Mouse (Mus musculus): ENCODE data around the gene Trir. TPM values are rescaled to one million over a fixed set of nuclear protein-coding genes. Genes with fewer than 3 reads are reported as not detected.

Trir gene
- total RNA-seq, 1 experiment: 181 TPM

DNA sequence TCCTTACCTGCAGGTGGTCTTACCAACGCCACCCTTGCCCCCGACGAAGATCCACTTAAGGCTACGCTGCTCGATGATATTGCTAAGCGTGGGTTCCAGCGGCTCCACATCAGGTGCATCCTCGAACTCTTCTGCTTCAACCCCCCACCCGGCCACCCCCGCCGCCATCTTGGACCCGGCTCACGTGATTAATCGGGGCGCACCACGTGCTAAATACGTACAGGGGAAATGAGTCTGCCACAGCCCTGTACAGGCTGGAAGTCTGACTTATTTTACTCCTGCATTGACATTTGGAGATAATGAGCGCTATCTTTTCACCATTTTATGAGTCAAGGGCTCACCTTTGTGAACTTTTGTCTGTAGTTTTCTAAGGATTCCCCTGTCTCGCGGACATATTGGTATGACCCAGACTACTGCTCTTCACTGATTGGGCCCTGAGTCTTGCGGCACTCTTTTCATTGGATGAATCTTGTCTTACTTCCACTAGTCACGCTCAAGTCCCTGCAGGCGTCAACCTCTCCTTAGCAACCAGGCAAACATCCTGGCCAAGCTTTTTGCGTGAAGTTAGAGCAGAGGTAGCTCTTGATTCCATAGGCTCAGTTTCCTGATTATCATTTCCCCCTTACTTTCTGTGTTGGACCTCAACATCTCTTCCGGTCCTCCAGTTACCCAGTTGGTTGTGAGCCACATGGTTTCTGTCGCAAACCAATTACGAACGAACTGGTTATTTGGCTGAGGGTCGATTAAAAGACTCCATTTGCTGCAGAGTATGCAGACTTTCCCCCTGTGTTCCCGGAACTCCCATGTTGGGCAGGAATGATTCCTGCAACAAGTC is 1.3 kb upstream of the Trir start, which contains the start of gene Asna1:
Gene Asna1, minus strand, starts transcription at position 184 of the 835 bp plus-strand sequence.
- Histone ChIP-seq H3K27ac (ENCODE audit: insufficient read depth, low read depth, low read length, poor library complexity, severe bottlenecking) (peak within 1 kb of the TSS; percentile 57), H3K36me3 (ENCODE audit: control insufficient read depth, insufficient read depth, low read length, poor library complexity, severe bottlenecking) (peaks cover 39% of the 10 kb centered on the region), H3K4me3 (ENCODE audit: insufficient read depth in 1 of 2, low read depth in 1 of 2, low read length in 2 of 2, poor library complexity in 1 of 2, severe bottlenecking in 1 of 2) (peak within 1 kb of the TSS; percentile 85 to 97), H3K9ac (ENCODE audit: insufficient read depth, low read depth, low read length, poor library complexity, severe bottlenecking) (peak within 1 kb of the TSS; percentile 95), H3K9me3 (ENCODE audit: control insufficient read depth, insufficient read depth, low read depth, low read length) (no peaks in the 10 kb centered on the region), H3K4me1 (ENCODE audit: control insufficient read depth in 2 of 2, insufficient read depth in 2 of 2, low read length in 2 of 2, poor library complexity in 1 of 2) (peaks cover 3 to 12% of the 10 kb centered on the region in 2 experiments)
- peak; percentile 57; the same call in 1 of the 2 replicates for TF ChIP-seq HCFC1 (IDR thresholded peaks at IDR 0.05; ENCODE audit: borderline replicate concordance, insufficient read depth, low read length)
- TF ChIP-seq ZNF384 (IDR thresholded peaks at IDR 0.05; ENCODE audit: low read depth, low read length): no peak
- in situ Hi-C loops (cut with MboI; ENCODE audit: low sequenced_read_pairs in 2 of 2, unreplicated experiment in 2 of 2): no loop called here
- DNase-seq (ENCODE audit: low read depth, low spot score): peak; percentile 83

DNA sequence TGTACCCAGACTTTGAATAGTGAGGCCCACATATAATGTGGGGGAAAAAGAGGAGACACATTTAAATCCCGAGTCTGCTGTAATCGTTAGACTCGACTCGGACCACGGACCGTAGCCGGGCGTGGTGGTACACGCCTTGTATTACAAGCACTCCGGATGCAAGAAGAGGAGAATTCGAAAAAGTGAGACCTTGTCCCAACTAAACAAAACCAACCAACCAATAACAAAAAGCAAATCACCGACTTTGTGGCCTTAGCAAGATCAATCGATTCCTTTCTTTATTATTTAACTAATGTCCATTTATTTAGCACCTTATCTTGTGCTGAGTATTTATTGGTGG is 863 bp downstream of the Trir start:
- Histone ChIP-seq H3K4me3 (ENCODE audit: insufficient read depth in 1 of 2, low read depth in 1 of 2, low read length in 2 of 2, poor library complexity in 1 of 2, severe bottlenecking in 1 of 2) (peak overlapping the region; percentile 88 to 97), H3K4me1 (ENCODE audit: control insufficient read depth in 2 of 2, insufficient read depth in 2 of 2, low read length in 2 of 2, poor library complexity in 1 of 2) (peaks cover 3 to 12% of the 10 kb centered on the region in 2 experiments), H3K36me3 (ENCODE audit: control insufficient read depth, insufficient read depth, low read length, poor library complexity, severe bottlenecking) (peaks cover 36% of the 10 kb centered on the region), H3K9ac (ENCODE audit: insufficient read depth, low read depth, low read length, poor library complexity, severe bottlenecking) (peak overlapping the region; percentile 96), H3K9me3 (ENCODE audit: control insufficient read depth, insufficient read depth, low read depth, low read length) (no peaks in the 10 kb centered on the region), H3K27ac (ENCODE audit: insufficient read depth, low read depth, low read length, poor library complexity, severe bottlenecking) (peak overlapping the region; percentile 83; the same call in 1 of the 2 replicates)
- in situ Hi-C loops (cut with MboI; ENCODE audit: low sequenced_read_pairs in 2 of 2, unreplicated experiment in 2 of 2): no loop called here
- DNase-seq (ENCODE audit: low read depth, low spot score): no peak
- TF ChIP-seq ZC3H11A (IDR thresholded peaks at IDR 0.05; ENCODE audit: borderline replicate concordance, low read depth, low read length): no peak
- no peak for TF ChIP-seq ZNF384 (IDR thresholded peaks at IDR 0.05; ENCODE audit: low read depth, low read length)
- TF ChIP-seq MAFK (IDR thresholded peaks at IDR 0.05; ENCODE audit: insufficient read depth, low read depth, low read length): no peak
- no peak for TF ChIP-seq HCFC1 (IDR thresholded peaks at IDR 0.05; ENCODE audit: borderline replicate concordance, insufficient read depth, low read length)
- TF ChIP-seq CHD2 (IDR thresholded peaks at IDR 0.05; ENCODE audit: low read depth, low read length): no peak

- no peak for DNase-seq (ENCODE audit: low read depth, low spot score)
- Histone ChIP-seq H3K9ac (ENCODE audit: insufficient read depth, low read depth, low read length, poor library complexity, severe bottlenecking) (no peak overlapping the region; the same call in 1 of the 2 replicates), H3K36me3 (ENCODE audit: control insufficient read depth, insufficient read depth, low read length, poor library complexity, severe bottlenecking) (peaks cover 37% of the 10 kb centered on the region), H3K27ac (ENCODE audit: insufficient read depth, low read depth, low read length, poor library complexity, severe bottlenecking) (no peak overlapping the region), H3K9me3 (ENCODE audit: control insufficient read depth, insufficient read depth, low read depth, low read length) (no peaks in the 10 kb centered on the region), H3K4me1 (ENCODE audit: control insufficient read depth in 2 of 2, insufficient read depth in 2 of 2, low read length in 2 of 2, poor library complexity in 1 of 2) (peaks cover 3 to 13% of the 10 kb centered on the region in 2 experiments), H3K4me3 (ENCODE audit: insufficient read depth in 1 of 2, low read depth in 1 of 2, low read length in 2 of 2, poor library complexity in 1 of 2, severe bottlenecking in 1 of 2) (peak overlapping the region; percentile 88 to 97)
- in situ Hi-C loops (cut with MboI; ENCODE audit: low sequenced_read_pairs in 2 of 2, unreplicated experiment in 2 of 2): no loop called here
- TF ChIP-seq ZNF384 (IDR thresholded peaks at IDR 0.05; ENCODE audit: low read depth, low read length) (no peak), ZC3H11A (IDR thresholded peaks at IDR 0.05; ENCODE audit: borderline replicate concordance, low read depth, low read length) (no peak), HCFC1 (IDR thresholded peaks at IDR 0.05; ENCODE audit: borderline replicate concordance, insufficient read depth, low read length) (no peak), MAFK (IDR thresholded peaks at IDR 0.05; ENCODE audit: insufficient read depth, low read depth, low read length) (no peak), CHD2 (IDR thresholded peaks at IDR 0.05; ENCODE audit: low read depth, low read length) (no peak)
These were observed 1.3 kb downstream of the Trir start for GRCm38 (mm10) chr8:85027922-85028321.

DNA sequence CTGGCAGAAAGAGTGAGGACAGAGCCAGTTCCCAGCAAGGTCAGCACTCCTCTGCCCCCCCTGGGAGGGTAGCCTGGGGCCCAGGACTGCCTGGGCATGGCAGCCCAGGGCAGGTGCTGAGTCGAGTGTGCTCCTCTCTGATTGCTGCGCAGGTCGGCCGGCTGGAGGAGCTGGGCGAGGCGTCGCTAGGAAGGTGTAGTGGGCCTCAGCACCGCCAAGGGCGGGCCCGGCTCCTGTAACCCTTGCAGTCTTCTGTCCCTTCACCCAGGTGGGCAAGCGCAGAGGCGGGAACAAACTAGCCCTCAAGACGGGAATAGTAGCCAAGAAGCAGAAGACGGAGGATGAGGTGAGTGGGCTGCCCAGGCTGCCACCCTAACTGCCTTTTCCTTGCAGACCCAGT is 2.6 kb downstream of the Trir start:
- Histone ChIP-seq H3K36me3 (ENCODE audit: control insufficient read depth, insufficient read depth, low read length, poor library complexity, severe bottlenecking) (peaks cover 27% of the 10 kb centered on the region), H3K4me3 (ENCODE audit: insufficient read depth in 1 of 2, low read depth in 1 of 2, low read length in 2 of 2, poor library complexity in 1 of 2, severe bottlenecking in 1 of 2) (no peak overlapping the region; a peak in 1 of 4 replicates), H3K4me1 (ENCODE audit: control insufficient read depth in 2 of 2, insufficient read depth in 2 of 2, low read length in 2 of 2, poor library complexity in 1 of 2) (peaks cover 0 to 14% of the 10 kb centered on the region in 2 experiments; a peak in 3 of 4 replicates), H3K9me3 (ENCODE audit: control insufficient read depth, insufficient read depth, low read depth, low read length) (no peaks in the 10 kb centered on the region), H3K27ac (ENCODE audit: insufficient read depth, low read depth, low read length, poor library complexity, severe bottlenecking) (no peak overlapping the region), H3K9ac (ENCODE audit: insufficient read depth, low read depth, low read length, poor library complexity, severe bottlenecking) (peak overlapping the region; percentile 44; the same call in 1 of the 2 replicates)
- TF ChIP-seq HCFC1 (IDR thresholded peaks at IDR 0.05; ENCODE audit: borderline replicate concordance, insufficient read depth, low read length): no peak
- in situ Hi-C loops (cut with MboI; ENCODE audit: low sequenced_read_pairs in 2 of 2, unreplicated experiment in 2 of 2): no loop called here
- DNase-seq (ENCODE audit: low read depth, low spot score): no peak
